Mouse (Mus musculus) ES-E14 (cell line): ENCODE measurements around the gene Gpr107.

Experiments
- CHD2 ChIP-seq: IDR thresholded peaks from 2 replicates; pipeline ENCODE4 v1.6.1; 2014; ENCODE audit warnings: mild to moderate bottlenecking, low read depth, low read length, inconsistent platforms
- HCFC1 ChIP-seq: IDR thresholded peaks from 2 replicates; pipeline ENCODE4 v1.6.1; 2012; ENCODE audit warnings: low read length, inconsistent platforms, borderline replicate concordance; ENCODE audit not compliant: insufficient read depth
- MAFK ChIP-seq: IDR thresholded peaks from 2 replicates; pipeline ENCODE4 v1.6.1; 2014; ENCODE audit warnings: mild to moderate bottlenecking, low read depth, low read length, inconsistent platforms; ENCODE audit not compliant: insufficient read depth
- ZC3H11A ChIP-seq: IDR thresholded peaks from 2 replicates; pipeline ENCODE4 v1.6.1; 2012; ENCODE audit warnings: low read depth, mild to moderate bottlenecking, inconsistent platforms, low read length, borderline replicate concordance
- ZNF384 ChIP-seq: IDR thresholded peaks from 2 replicates; pipeline ENCODE4 v1.6.1; 2012; ENCODE audit warnings: low read depth, low read length, inconsistent platforms

- TF ChIP-seq MAFK (no peak), ZNF384 (no peak), ZC3H11A (no peak), HCFC1 (no peak), CHD2 (no peak)
Observed at GRCm38 (mm10) chr2:31258609-31259366, 106.7 kb downstream of the Gpr107 start.
